23 mouse cellular contexts compared by ENCODE assay signal in the genomic region with DNA sequence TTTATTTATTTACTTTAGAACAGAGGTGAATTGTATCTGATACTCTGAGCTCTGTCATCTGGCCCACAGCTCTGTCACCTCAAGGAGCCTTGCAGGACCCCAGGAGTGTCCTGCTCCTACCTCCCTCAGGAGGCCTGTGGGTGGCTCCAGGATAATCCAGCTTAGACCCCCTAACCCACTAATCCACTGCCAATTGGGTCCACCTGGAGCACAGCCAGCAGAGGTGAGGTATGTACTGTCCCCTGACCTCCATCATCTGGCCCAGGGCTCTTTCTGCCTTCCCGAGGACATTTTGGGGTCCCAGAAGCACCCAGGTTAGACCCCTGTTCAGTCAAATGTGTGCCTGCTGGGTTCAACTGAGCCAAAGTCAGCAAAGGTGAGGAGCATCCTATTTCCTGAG.
"Had no signal": no experiment of that assay in that cellular context is flagged by ENCODE, and none has a peak within 500 bp of the region (broad histone marks: within the 10 kb centered on the region; RNA-seq: fewer than 3 reads in every experiment).

No protein-coding gene starts in this region.

- H3K9ac ChIP-seq: embryonic facial prominence, embryonic 12.5 days; embryonic facial prominence, embryonic 13.5 days; embryonic facial prominence, embryonic 15.5 days; forebrain, embryonic 12.5 days; forebrain, embryonic 13.5 days; forebrain, embryonic 15.5 days; forebrain, postnatal 0 days had no signal

- H3K36me3 ChIP-seq: embryonic facial prominence, embryonic 12.5 days; embryonic facial prominence, embryonic 13.5 days; embryonic facial prominence, embryonic 15.5 days; forebrain, embryonic 12.5 days; forebrain, embryonic 15.5 days had no signal

- H3K27ac ChIP-seq: embryonic facial prominence, embryonic 12.5 days; embryonic facial prominence, embryonic 13.5 days; embryonic facial prominence, embryonic 15.5 days; forebrain, embryonic 12.5 days; forebrain, embryonic 13.5 days; forebrain, embryonic 15.5 days; gastrocnemius, adult 2 months; heart, adult 2 months had no signal

- H3K9me3 ChIP-seq: embryonic facial prominence, embryonic 15.5 days had no signal

- H3K27me3 ChIP-seq: embryonic facial prominence, embryonic 12.5 days; embryonic facial prominence, embryonic 13.5 days; embryonic facial prominence, embryonic 15.5 days; forebrain, embryonic 13.5 days; forebrain, embryonic 15.5 days had no signal

- H3K4me1 ChIP-seq: embryonic facial prominence, embryonic 12.5 days; embryonic facial prominence, embryonic 13.5 days; embryonic facial prominence, embryonic 15.5 days had no signal

- DNase-seq: cerebellum, adult 18-20 months; cerebellum, adult 8-10 months; cerebellum, adult 9-10 months; cerebellum, adult 9-11 months; cerebellum, postnatal 25 days; cerebellum, postnatal 36 days; forebrain, postnatal 0 days; gastrocnemius, adult 2 months; gastrocnemius, postnatal 10 days; gastrocnemius, postnatal 14 days; gastrocnemius, postnatal 25 days; gastrocnemius, postnatal 36 days; heart, adult 18-20 months; heart, adult 2 months had no signal

- H3K4me3 ChIP-seq: embryonic facial prominence, embryonic 12.5 days; embryonic facial prominence, embryonic 13.5 days; embryonic facial prominence, embryonic 15.5 days; erythroblast, embryonic 14.5 days; forebrain, embryonic 12.5 days; forebrain, embryonic 13.5 days; forebrain, embryonic 15.5 days; gastrocnemius, adult 2 months; heart, adult 2 months had no signal

- ATAC-seq: forebrain, embryonic 13.5 days; forebrain, embryonic 14.5 days; forebrain, embryonic 15.5 days; forebrain, embryonic 16.5 days; forebrain, postnatal 0 days had no signal

- H3K4me2 ChIP-seq: embryonic facial prominence, embryonic 12.5 days; embryonic facial prominence, embryonic 13.5 days; embryonic facial prominence, embryonic 15.5 days; forebrain, embryonic 12.5 days; forebrain, embryonic 13.5 days; forebrain, embryonic 15.5 days had no signal
